Mouse (Mus musculus) liver, embryonic 14.5 days (tissue): ENCODE results near the gene Midn.

Experiments
- CTCF ChIP-seq: IDR thresholded peaks from 2 replicates; pipeline ENCODE4 v1.5.1; 2016; ENCODE audit warnings: antibody characterized with exemption, low read depth, control low read depth
- EP300 ChIP-seq: IDR thresholded peaks from 2 replicates; pipeline ENCODE4 v1.6.1; 2016; ENCODE audit warnings: antibody characterized with exemption, low read depth

DNA sequence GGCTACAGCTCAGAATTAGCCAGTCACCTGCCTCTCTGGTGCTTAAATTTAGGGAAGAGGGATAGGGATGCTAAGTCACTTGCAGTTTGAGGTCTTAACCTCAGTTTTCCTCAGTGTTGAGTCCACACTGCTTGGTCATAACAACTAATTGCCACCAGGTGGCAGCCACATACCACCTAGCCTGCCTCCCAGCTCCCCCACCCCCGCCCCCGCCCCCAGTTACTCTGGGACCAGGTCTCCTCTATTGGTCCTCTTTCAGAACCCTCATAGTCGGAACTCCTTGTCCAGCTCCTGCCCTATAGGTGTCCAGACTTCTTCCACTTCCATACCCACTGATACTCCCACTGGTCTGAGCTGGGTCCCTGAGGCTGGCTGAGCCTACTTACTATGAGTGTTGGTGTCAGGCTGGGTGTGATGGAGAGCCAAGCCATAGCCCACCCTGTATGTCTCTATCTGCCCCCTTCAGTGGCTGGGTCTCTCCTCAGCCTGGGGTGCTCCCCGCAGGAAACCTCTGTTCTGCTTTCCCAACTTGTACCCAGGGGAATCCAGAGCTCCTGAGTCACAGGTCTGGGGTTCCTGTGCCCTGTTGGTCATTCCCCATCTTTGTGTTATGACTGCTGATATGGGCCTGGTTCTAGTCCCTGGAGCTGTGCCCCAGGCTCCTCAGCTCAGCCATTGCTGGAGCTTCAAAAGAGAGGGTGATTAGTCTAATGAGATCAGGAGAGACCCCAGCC is 27.6 kb downstream of the Midn start:
- TF ChIP-seq CTCF = peak; percentile 74
- no peak for TF ChIP-seq EP300
